Comparison of ENCODE assay signal across 9 mouse cellular contexts in genomic region chr1:92947966-92948365, GRCm38 (mm10). TPM values are rescaled to one million over a fixed set of nuclear protein-coding genes. Genes with fewer than 3 reads are reported as not detected.
"Had no signal": no experiment of that assay in that cellular context is flagged by ENCODE, and none has a peak within 500 bp of the region (broad histone marks: within the 10 kb centered on the region; RNA-seq: fewer than 3 reads in every experiment).

No protein-coding gene starts in this region.

- DNase-seq: liver, postnatal 0 days; lung, adult 2 months; lung, postnatal 14 days; lung, postnatal 36 days; right cerebral cortex, postnatal 14 days; thymus, adult 2 months; thymus, postnatal 25 days had no signal

RNA-seq across cellular contexts. Expression of gene Ankmy1, which starts 45.3 kb away (rescaled TPM):
- total RNA-seq: midbrain, postnatal 0 days; monocyte, adult 5-6 weeks had no signal
